ENCODE assay signal across 8 mouse cellular contexts in the genomic region with DNA sequence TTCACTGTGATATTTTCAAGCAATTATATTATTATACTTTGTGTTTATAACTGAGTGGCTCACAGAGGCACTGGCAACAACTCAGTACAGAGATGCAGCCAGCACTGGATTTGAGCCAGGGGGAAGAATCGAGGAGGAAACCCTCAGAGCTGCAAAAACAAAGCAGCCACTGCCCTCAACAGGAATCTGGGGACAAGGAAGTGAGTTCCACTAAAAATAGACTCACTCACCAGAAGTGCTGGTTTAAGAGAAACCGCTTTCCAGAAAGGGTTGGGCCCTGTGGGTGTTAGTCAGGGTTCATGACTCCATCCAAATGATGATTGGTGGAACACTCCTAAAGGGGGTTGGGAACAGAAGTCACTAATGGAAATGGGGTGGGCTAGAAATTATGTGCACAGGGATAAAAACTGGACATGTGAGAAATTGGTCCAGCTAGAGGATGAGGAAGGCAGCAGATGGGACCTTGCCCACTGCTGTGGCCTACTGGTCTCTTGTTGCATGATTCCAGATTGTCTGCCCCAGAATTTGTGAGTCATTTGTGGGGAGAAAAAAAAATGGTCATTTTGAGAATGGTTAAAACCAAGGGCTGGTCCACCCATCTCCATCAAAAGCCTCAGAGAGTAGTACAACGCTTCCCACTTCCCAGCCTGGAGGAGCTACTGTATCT. TPM values are rescaled to one million over a fixed set of nuclear protein-coding genes. Genes with fewer than 3 reads are reported as not detected.
DNase-seq lines count a peak whose midpoint lies in the region; ATAC-seq and TF ChIP-seq lines count a peak whose summit lies in the region.

No protein-coding gene starts in this region.

- peaks cover 38% of the 10 kb centered on the region for H3K4me1 ChIP-seq in bone marrow macrophage, adult 2 months (ENCODE audit: control insufficient read depth, insufficient read depth, low read length)
- H3K4me1 ChIP-seq in heart, postnatal 0 days (ENCODE audit: control insufficient read depth, insufficient read depth): no peaks in the 10 kb centered on the region

- ATAC-seq in heart, postnatal 0 days (ENCODE audit: insufficient read depth, low read depth): peak; percentile 85
- ATAC-seq in megakaryocyte-erythroid progenitor cell, adult 5-6 weeks (replicated peaks; ENCODE audit: low FRiP score, low TSS enrichment, poor library complexity, severe bottlenecking): no peak

- TF ChIP-seq CTCF in bone marrow macrophage, adult 2 months (IDR thresholded peaks at IDR 0.05; ENCODE audit: low read depth, low read length): no peak
- TF ChIP-seq CTCF in heart, postnatal 0 days (IDR thresholded peaks at IDR 0.05; ENCODE audit: low read depth): no peak

- no peak overlapping the region for H3K4me3 ChIP-seq in bone marrow macrophage, adult 2 months (ENCODE audit: insufficient read depth, low read length)
- H3K4me3 ChIP-seq in heart, postnatal 0 days (ENCODE audit: low read depth, low read length): no peak overlapping the region

- no peaks in the 10 kb centered on the region for H3K36me3 ChIP-seq in heart, postnatal 0 days (replicated peaks; ENCODE audit: control insufficient read depth, insufficient read depth, low read length)

- H3K27me3 ChIP-seq in heart, postnatal 0 days (ENCODE audit: control insufficient read depth, insufficient read depth, low read length): no peaks in the 10 kb centered on the region

- DNase-seq in left cerebral cortex, postnatal 4 days: peak; percentile 23
- no peak for DNase-seq in left cerebral cortex, adult 8-10 months (ENCODE audit: low spot score in 2 of 2)
- DNase-seq in heart, postnatal 0 days (ENCODE audit: low spot score): peak; percentile 68
- peak; percentile 28 to 34 for DNase-seq in layer of hippocampus, postnatal 14 days (ENCODE audit: low spot score in 2 of 2)
- DNase-seq in skeletal muscle tissue, adult 2 months (ENCODE audit: low read depth, low spot score): peak; percentile 82
- DNase-seq in thymus, adult 18-20 months: no peak

- H3K27ac ChIP-seq in bone marrow macrophage, adult 2 months (ENCODE audit: insufficient read depth, low read depth, low read length): peak overlapping the region; percentile 86
- H3K27ac ChIP-seq in heart, postnatal 0 days (ENCODE audit: low read depth): peak overlapping the region; percentile 43

- TF ChIP-seq POLR2A in bone marrow macrophage, adult 2 months (IDR thresholded peaks at IDR 0.05; ENCODE audit: borderline replicate concordance, low read depth, low read length): no peak

- H3K9ac ChIP-seq in heart, postnatal 0 days (replicated peaks; ENCODE audit: low read depth, low read length): no peak overlapping the region

- 0 out of 2 replicates have a peak, but pooled peaks have one; percentile 58 for TF ChIP-seq EP300 in heart, postnatal 0 days (IDR thresholded peaks at IDR 0.05; ENCODE audit: low read depth)

- no peaks in the 10 kb centered on the region for H3K9me3 ChIP-seq in heart, postnatal 0 days (replicated peaks; ENCODE audit: control insufficient read depth, low read length)

- intact Hi-C loops in left cerebral cortex, postnatal 4 days (cut with DNase I): no loop called here

- WGBS in heart, postnatal 0 days: 34% methylated on average over 3 of the region's 3 CpGs

- no peak overlapping the region for H3K4me2 ChIP-seq in heart, postnatal 0 days (ENCODE audit: low read depth, low read length)

RNA-seq across cellular contexts. Expression of gene Xdh, which starts 20.5 kb away (rescaled TPM):
- under 1 TPM; 0.38 to 0.58 TPM for total RNA-seq in left cerebral cortex, postnatal 4 days (2021)
- 10 to 100 TPM; 22.8 to 25.2 (median 24.1) TPM for total RNA-seq in left cerebral cortex, adult 8-10 months (2022)
- 175 and 187 TPM in 2 replicates for polyA plus RNA-seq in bone marrow macrophage, adult 2 months (2012; ENCODE audit: insufficient read depth, insufficient read length, missing spikeins)
- 7.8 and 20.4 TPM in 2 replicates for total RNA-seq in heart, postnatal 0 days (2014; rRNA removed; ENCODE audit: low replicate concordance)
- 2.3 and 2.8 TPM in 2 replicates for polyA plus RNA-seq in heart, postnatal 0 days (2015; fragmentation: Nextera tagmentation; extraction: Ambion mirVana)
- 1 to 10 TPM; 1.1 to 2.1 TPM for total RNA-seq in layer of hippocampus, postnatal 14 days (2021)
- 1.8 and 12.0 TPM in 2 replicates for total RNA-seq in megakaryocyte-erythroid progenitor cell, adult 5-6 weeks (2014; fragmentation: Nextera tagmentation)
- total RNA-seq in megakaryocyte-erythroid progenitor cell, adult 5-6 weeks (2017): 4.0 and 11.0 TPM in 2 replicates

Comparison
In these comparisons a context has a peak if more than half of its experiments do, and no peak if none do; other contexts are left out.
1. DNase-seq: peak in left cerebral cortex, postnatal 4 days (single experiment), heart, postnatal 0 days (single experiment), layer of hippocampus, postnatal 14 days (2 of 2) and skeletal muscle tissue, adult 2 months (single experiment); none in left cerebral cortex, adult 8-10 months (0 of 2) and thymus, adult 18-20 months (0 of 2).